Mouse (Mus musculus) C2C12 (cell line): ENCODE results near the gene Sdc4. TPM values are rescaled to one million over a fixed set of nuclear protein-coding genes. Genes with fewer than 3 reads are reported as not detected.

Experiments used
- H3K27me3 ChIP-seq: one replicate; pipeline ENCODE4 v1.6.1; 2011; ENCODE audit not compliant: control insufficient read depth, insufficient read depth, insufficient read length
- H3K36me3 ChIP-seq: one replicate; pipeline ENCODE4 v1.6.1; 2011; ENCODE audit not compliant: control insufficient read depth, insufficient read depth
- H3K4me3 ChIP-seq: one replicate; pipeline ENCODE4 v1.5.1; 2011; ENCODE audit warnings: mild to moderate bottlenecking, control low read depth; ENCODE audit not compliant: poor library complexity, insufficient read depth, severe bottlenecking
- H3K79me2 ChIP-seq: one replicate; pipeline ENCODE4 v1.6.1; 2011; ENCODE audit not compliant: control insufficient read depth, insufficient read depth
- H3K79me3 ChIP-seq: one replicate; pipeline ENCODE4 v1.6.1; 2011; ENCODE audit warnings: low read depth, control low read depth
- H3ac ChIP-seq: one replicate; pipeline ENCODE3; 2011; ENCODE audit warnings: low read depth; ENCODE audit not compliant: control insufficient read depth, insufficient read length
- CEBPB ChIP-seq: IDR thresholded peaks from one replicate; pipeline ENCODE4 v1.6.1; 2011; ENCODE audit warnings: low read depth, mild to moderate bottlenecking, control low read depth, moderate library complexity
- CTCF ChIP-seq: IDR thresholded peaks from one replicate; pipeline ENCODE4 v1.5.1; 2011; ENCODE audit not compliant: control insufficient read depth, insufficient read depth, insufficient read length
- FOSL1 ChIP-seq: IDR thresholded peaks from one replicate; pipeline ENCODE4 v1.8.0; 2011; ENCODE audit warnings: mild to moderate bottlenecking, low read length; ENCODE audit not compliant: poor library complexity, insufficient read depth, severe bottlenecking
- MAX ChIP-seq: IDR thresholded peaks from one replicate; pipeline ENCODE4 v1.6.1; 2011; ENCODE audit warnings: mild to moderate bottlenecking, control low read depth
- MYOD1 ChIP-seq: IDR thresholded peaks from one replicate; pipeline ENCODE4 v1.6.1; 2011; ENCODE audit warnings: low read depth; ENCODE audit not compliant: control insufficient read depth, insufficient read length
- MYOG ChIP-seq: IDR thresholded peaks from one replicate; pipeline ENCODE4 v1.6.1; 2011; ENCODE audit not compliant: control insufficient read depth, insufficient read length; ENCODE audit errors: extremely low read depth
- USF1 ChIP-seq: IDR thresholded peaks from one replicate; pipeline ENCODE4 v1.6.1; 2011; ENCODE audit warnings: low read depth, mild to moderate bottlenecking, control low read depth, moderate library complexity
- polyA plus RNA-seq: library from polyadenylated mRNA; unstranded; fragments of >200 nt; fragmentation: generic; extraction: Trizol; gene quantifications from one replicate; pipeline ENCODE4 v1.2.1, GENCODE M21; 2012; ENCODE audit warnings: missing spikeins

The Sdc4 gene
- polyA plus RNA-seq, 1 experiment = 124 TPM

DNA sequence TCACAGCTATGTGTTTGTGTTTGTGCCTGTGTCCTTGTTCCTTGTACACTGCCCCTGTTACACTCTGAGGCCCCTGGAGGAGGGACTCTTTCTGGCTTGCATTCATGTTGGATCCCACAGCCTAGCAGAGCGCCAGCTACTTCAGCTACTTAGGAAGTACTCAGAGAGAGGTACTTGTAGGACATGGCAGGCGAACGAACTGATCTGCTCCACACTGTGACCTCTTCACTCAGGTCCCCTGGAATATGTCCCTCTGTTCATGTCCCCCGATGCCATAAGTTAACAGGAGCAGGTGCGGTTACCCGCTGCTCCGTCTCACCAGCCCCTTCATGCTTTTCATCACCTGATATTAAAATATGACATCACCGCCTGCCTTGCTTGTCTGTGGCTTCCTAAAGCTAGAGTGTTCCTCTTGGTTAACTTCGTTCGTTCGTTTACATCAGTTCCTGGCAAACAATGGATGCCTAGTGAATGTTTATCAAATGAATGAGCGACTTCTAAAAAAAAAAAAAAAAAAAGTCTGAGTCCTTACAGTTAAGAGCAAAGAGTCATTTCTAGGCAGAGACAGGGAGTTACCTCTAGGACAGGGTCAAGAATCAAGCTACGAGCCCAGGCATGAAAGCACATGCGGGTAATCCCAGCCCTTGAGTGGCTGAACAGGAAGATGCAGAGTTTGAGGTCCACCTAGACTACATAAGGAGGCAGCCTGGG, 9.5 kb upstream of the Sdc4 start:
- Histone ChIP-seq H3K79me3 (no peaks in the 10 kb centered on the region), H3K4me3 (no peak overlapping the region), H3ac (no peak overlapping the region), H3K27me3 (no peaks in the 10 kb centered on the region), H3K79me2 (no peaks in the 10 kb centered on the region), H3K36me3 (no peaks in the 10 kb centered on the region)
- TF ChIP-seq USF1 = no peak
- no peak for TF ChIP-seq CTCF
- no peak for TF ChIP-seq MYOD1
- TF ChIP-seq MYOG = no peak
- TF ChIP-seq FOSL1 = no peak
- no peak for TF ChIP-seq MAX
- TF ChIP-seq CEBPB = no peak

DNA sequence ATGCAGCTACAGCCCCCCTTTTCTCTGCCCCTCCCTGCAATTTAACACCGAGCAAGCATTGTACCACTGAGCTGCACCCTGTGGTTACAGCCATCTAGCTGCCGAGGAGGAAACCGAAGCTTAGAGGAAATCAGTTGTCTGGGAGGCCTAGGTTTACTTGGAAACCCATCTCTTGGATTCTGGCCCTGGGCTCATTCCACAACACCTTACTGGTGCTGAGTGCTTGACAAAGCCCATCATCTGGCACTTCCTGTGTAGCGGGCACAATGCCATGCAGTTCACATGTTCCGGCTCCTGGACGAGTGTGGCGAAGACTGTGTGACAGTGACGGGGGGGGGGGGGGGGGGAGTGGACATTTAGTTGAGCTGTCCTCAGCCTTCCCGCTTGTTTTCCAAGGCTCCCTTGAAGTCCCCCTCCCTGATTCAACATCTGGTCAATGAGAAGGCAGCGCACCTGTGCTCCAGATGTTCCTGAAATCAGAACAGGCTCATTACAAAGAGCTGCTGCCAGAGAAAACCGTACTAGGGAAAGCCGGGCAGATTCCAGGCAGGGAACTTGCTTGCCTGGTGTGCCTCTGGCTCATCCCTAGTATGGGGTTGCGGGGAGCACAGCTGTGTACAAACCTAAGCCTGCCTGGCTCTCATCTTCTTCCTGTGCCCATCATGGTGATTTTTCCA, 8.5 kb upstream of the Sdc4 start:
- no peak for TF ChIP-seq USF1
- peak; percentile 31 for TF ChIP-seq MYOD1
- H3K36me3 ChIP-seq = no peaks in the 10 kb centered on the region
- H3ac ChIP-seq = no peak overlapping the region

DNA sequence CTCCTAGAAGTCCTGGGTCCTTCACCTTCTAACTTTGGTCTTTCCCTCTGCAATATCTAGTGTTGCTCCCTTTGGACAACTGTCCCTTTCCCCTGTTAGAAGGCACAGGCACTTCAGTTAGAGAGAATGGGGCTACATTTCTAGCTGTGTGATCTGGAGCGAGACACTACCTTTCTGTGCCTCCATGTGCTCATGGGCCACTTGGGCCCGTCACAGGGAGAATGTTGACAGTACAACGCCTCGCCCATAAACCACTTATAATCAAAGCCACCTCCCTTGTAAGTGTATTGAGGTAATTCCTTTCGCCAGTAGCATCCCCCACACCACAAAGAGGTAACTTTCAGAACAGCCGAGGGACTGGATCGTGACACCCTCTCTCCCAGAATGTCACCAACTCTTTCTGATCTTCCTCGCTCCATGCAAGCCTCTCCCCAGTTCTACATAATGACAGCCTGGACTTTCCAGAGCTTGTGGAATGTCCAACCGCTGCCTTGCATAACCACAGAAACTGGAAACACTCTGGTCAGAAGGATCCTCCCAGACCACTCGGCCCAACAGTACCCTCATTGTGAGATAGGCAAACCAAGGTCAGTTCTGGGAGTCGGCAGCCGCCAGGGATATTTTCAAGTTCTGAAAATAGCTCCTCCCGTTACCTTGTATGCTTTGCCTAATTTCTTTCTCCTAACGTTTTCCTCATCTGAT, 5.8 kb upstream of the Sdc4 start:
- no peaks in the 10 kb centered on the region for H3K79me2 ChIP-seq
- TF ChIP-seq CTCF = no peak
- no peak for TF ChIP-seq USF1
- TF ChIP-seq MYOG = no peak
- no peak for TF ChIP-seq FOSL1
- TF ChIP-seq CEBPB = no peak
- TF ChIP-seq MAX = no peak
- TF ChIP-seq MYOD1 = no peak
- no peaks in the 10 kb centered on the region for H3K27me3 ChIP-seq
- H3K4me3 ChIP-seq = no peak overlapping the region
- no peaks in the 10 kb centered on the region for H3K79me3 ChIP-seq
- H3ac ChIP-seq = no peak overlapping the region
- H3K36me3 ChIP-seq = no peaks in the 10 kb centered on the region

More for the DNA sequence above, 8.5 kb upstream of the Sdc4 start:
- no peaks in the 10 kb centered on the region for H3K27me3 ChIP-seq
- no peak overlapping the region for H3K4me3 ChIP-seq
- no peaks in the 10 kb centered on the region for H3K79me3 ChIP-seq
- no peaks in the 10 kb centered on the region for H3K79me2 ChIP-seq

DNA sequence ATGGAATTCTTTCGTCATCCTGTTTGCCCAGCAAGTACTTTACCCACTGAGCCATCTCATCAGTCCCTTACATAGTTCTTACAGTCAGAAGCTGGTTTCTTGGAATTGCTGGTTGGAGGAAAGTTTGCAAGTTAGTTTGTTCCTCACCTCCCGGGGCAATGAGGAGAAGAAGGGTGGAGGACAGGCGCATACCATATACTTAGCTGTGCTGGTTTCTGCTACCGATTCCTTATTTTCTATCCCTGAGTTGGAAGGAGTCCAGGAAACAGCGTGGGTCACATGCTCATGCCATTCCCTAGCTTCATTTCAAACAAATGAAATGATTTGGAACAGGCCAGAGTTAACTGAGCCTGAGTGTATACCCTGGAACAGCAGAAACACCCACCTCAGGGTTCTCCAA, 5.2 kb upstream of the Sdc4 start:
- no peaks in the 10 kb centered on the region for H3K79me3 ChIP-seq
- H3ac ChIP-seq = no peak overlapping the region
- no peaks in the 10 kb centered on the region for H3K36me3 ChIP-seq
- no peak for TF ChIP-seq USF1
- no peak for TF ChIP-seq MAX
- TF ChIP-seq FOSL1 = no peak
- no peak for TF ChIP-seq CEBPB
- H3K79me2 ChIP-seq = no peaks in the 10 kb centered on the region
- H3K4me3 ChIP-seq = no peak overlapping the region
- no peaks in the 10 kb centered on the region for H3K27me3 ChIP-seq

DNA sequence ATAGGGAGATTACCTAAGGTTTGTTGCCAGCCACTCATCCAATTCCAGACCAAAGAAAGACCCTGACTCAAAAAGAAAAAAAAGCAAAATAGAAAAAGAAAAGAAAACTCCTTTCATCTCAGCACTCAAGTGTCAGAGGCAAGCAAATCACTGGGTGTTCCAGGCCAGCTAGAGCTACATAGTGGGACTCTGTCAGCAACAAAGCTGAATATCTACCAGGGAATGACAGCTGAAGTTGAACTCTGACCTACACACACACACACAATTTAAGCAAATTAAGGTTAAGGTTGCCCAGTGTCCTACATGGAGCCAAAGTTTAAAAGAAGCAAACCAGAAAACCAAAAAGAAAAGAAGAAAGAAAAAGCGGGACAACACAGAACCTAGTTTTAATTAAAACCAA, 4.5 kb upstream of the Sdc4 start:
- H3ac ChIP-seq = no peak overlapping the region
- no peak overlapping the region for H3K4me3 ChIP-seq
- no peaks in the 10 kb centered on the region for H3K79me2 ChIP-seq
- H3K27me3 ChIP-seq = no peaks in the 10 kb centered on the region
- H3K36me3 ChIP-seq = no peaks in the 10 kb centered on the region
- H3K79me3 ChIP-seq = no peaks in the 10 kb centered on the region
- no peak for TF ChIP-seq USF1
- TF ChIP-seq MYOD1 = no peak
- no peak for TF ChIP-seq MYOG
- TF ChIP-seq FOSL1 = no peak
- no peak for TF ChIP-seq CEBPB
- TF ChIP-seq CTCF = no peak
- TF ChIP-seq MAX = no peak

DNA sequence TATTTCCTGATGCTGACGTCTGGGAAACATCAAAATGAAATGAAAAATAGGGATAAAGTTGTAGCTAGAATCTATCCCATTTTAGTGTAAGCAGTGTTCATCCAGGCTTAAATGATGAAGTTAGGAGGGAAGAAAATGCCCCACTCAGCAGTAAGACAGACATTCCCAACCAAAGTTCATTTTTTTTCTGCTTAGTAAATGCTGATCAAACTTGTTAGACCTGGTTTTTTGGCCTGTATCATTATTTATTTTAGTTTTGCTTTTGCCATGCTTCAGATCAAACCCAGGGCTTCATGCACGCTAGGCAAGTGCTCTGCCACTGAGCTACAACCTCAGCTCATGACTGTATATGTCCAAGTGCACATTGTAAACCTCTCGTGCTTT, 2.4 kb upstream of the Sdc4 start:
- peaks cover 16% of the 10 kb centered on the region for H3K79me3 ChIP-seq
- no peak overlapping the region for H3ac ChIP-seq
- H3K4me3 ChIP-seq = no peak overlapping the region
- peaks cover 20% of the 10 kb centered on the region for H3K79me2 ChIP-seq
- no peaks in the 10 kb centered on the region for H3K27me3 ChIP-seq
- TF ChIP-seq CEBPB (no peak), MYOG (no peak), CTCF (no peak), MYOD1 (no peak), FOSL1 (no peak), USF1 (no peak), MAX (no peak)
- H3K36me3 ChIP-seq = no peaks in the 10 kb centered on the region
